Mouse (Mus musculus) embryonic facial prominence, embryonic 12.5 days (tissue): ENCODE measurements around the gene Git1. TPM values are rescaled to one million over a fixed set of nuclear protein-coding genes. Genes with fewer than 3 reads are reported as not detected.

Experiments used
- ATAC-seq: fragments of 200-750 bp; cut with Nextera tagmentation; 2 replicates; pipeline ENCODE4 v1.8.0; 2017; ENCODE audit not compliant: insufficient number of reproducible peaks, insufficient read depth, low FRiP score, low TSS enrichment
- H3K27ac ChIP-seq: fragments of 300-500 bp; sonication (generic); 2 replicates; pipeline ENCODE4 v1.5.1; 2016; ENCODE audit warnings: mild to moderate bottlenecking
- H3K27me3 ChIP-seq: fragments of 300-500 bp; sonication (generic); 2 replicates; pipeline ENCODE4 v1.6.1; 2016; ENCODE audit warnings: mild to moderate bottlenecking, moderate library complexity
- H3K36me3 ChIP-seq: fragments of 300-500 bp; sonication (generic); 2 replicates; pipeline ENCODE4 v1.6.1; 2016; ENCODE audit warnings: mild to moderate bottlenecking
- H3K4me1 ChIP-seq: fragments of 300-500 bp; sonication (generic); 2 replicates; pipeline ENCODE4 v1.6.1; 2016
- H3K4me2 ChIP-seq: fragments of 300-500 bp; sonication (generic); replicated peaks from 2 replicates; pipeline ENCODE4 v1.6.1; 2016; ENCODE audit warnings: mild to moderate bottlenecking, moderate library complexity
- H3K4me3 ChIP-seq: fragments of 300-500 bp; sonication (generic); 2 replicates; pipeline ENCODE4 v1.5.1; 2016; ENCODE audit warnings: mild to moderate bottlenecking
- H3K9ac ChIP-seq: fragments of 300-500 bp; sonication (generic); 2 replicates; pipeline ENCODE4 v1.6.1; 2016; ENCODE audit warnings: mild to moderate bottlenecking, moderate library complexity
- H3K9me3 ChIP-seq: fragments of 300-500 bp; sonication (generic); 2 replicates; pipeline ENCODE4 v1.6.1; 2016; ENCODE audit warnings: mild to moderate bottlenecking, moderate library complexity
- WGBS: fragments of 180-500 bp; shearing (Covaris S2); methylation state at CpG from one replicate; pipeline ENCODE4 v1.1.7; 2016; 5-methylcytosine and 5-hydroxymethylcytosine counted together
- polyA plus RNA-seq: library from polyadenylated mRNA; unstranded; fragments of >200 nt; fragmentation: Nextera tagmentation; extraction: Ambion mirVana; gene quantifications from 2 replicates; pipeline ENCODE4 v1.2.1, GENCODE M21; 2016

Gene Git1
- polyA plus RNA-seq, 1 experiment from 2014 or later = 11.1 TPM

GRCm38 (mm10) chr11:77530862-77531261, 37.5 kb downstream of the Git1 start:
- Histone ChIP-seq H3K9ac (no peak overlapping the region), H3K27ac (no peak overlapping the region), H3K27me3 (no peaks in the 10 kb centered on the region), H3K4me3 (no peak overlapping the region), H3K36me3 (no peaks in the 10 kb centered on the region), H3K9me3 (no peaks in the 10 kb centered on the region), H3K4me2 (no peak overlapping the region), H3K4me1 (no peaks in the 10 kb centered on the region)
- 94% methylated on average over 2 of the region's 2 CpGs for WGBS
- no peak for ATAC-seq

- WGBS = 80% methylated on average over 4 of the region's 4 CpGs
- no peaks in the 10 kb centered on the region for H3K27me3 ChIP-seq
- H3K9ac ChIP-seq = no peak overlapping the region
- H3K4me1 ChIP-seq = no peaks in the 10 kb centered on the region
- no peak overlapping the region for H3K27ac ChIP-seq
- H3K4me2 ChIP-seq = no peak overlapping the region
- no peaks in the 10 kb centered on the region for H3K9me3 ChIP-seq
- 0 out of 2 replicates have a peak, but pooled peaks cover 5% of the 10 kb centered on the region for H3K36me3 ChIP-seq
- no peak for ATAC-seq
- no peak overlapping the region for H3K4me3 ChIP-seq
Observed at GRCm38 (mm10) chr11:77532202-77532846, 39.0 kb downstream of the Git1 start.

GRCm38 (mm10) chr11:77545261-77545660, 51.9 kb downstream of the Git1 start:
- Histone ChIP-seq H3K9me3 (no peaks in the 10 kb centered on the region), H3K4me3 (no peak overlapping the region), H3K27me3 (no peaks in the 10 kb centered on the region), H3K27ac (no peak overlapping the region), H3K4me2 (no peak overlapping the region), H3K9ac (no peak overlapping the region), H3K36me3 (peaks cover 70% of the 10 kb centered on the region), H3K4me1 (no peaks in the 10 kb centered on the region)
- 87% methylated on average over 7 of the region's 7 CpGs for WGBS
- ATAC-seq = no peak

Other genes with a start within 250 kb of the Git1 start
- 0.15 and 0.22 TPM in 2 replicates for gene Coro6, start 31.2 kb upstream of the Git1 start, polyA plus RNA-seq
- gene Ankrd13b, start 3.9 kb upstream of the Git1 start, polyA plus RNA-seq = 15.0 and 15.5 TPM in 2 replicates
- 2.8 and 2.9 TPM in 2 replicates for gene Abhd15, start 21.6 kb downstream of the Git1 start, polyA plus RNA-seq
- 52.8 and 55.2 TPM in 2 replicates for gene Trp53i13, start 22.4 kb downstream of the Git1 start, polyA plus RNA-seq
- gene Gm10392, start 25.6 kb downstream of the Git1 start, polyA plus RNA-seq = not detected in 2 replicates
- 14.9 and 15.1 TPM in 2 replicates for gene Taok1, start 114.3 kb downstream of the Git1 start, polyA plus RNA-seq
- 5.1 and 5.6 TPM in 2 replicates for gene Nufip2, start 192.6 kb downstream of the Git1 start, polyA plus RNA-seq
- gene Cryba1, start 231.7 kb downstream of the Git1 start, polyA plus RNA-seq = 67.0 and 159 TPM in 2 replicates